Mouse (Mus musculus): ENCODE results near the gene Slc24a5. TPM values are rescaled to one million over a fixed set of nuclear protein-coding genes. Genes with fewer than 3 reads are reported as not detected.
"Not testable (repeated sequence)": the region's sequence is repeated elsewhere in the genome, so short reads cannot be mapped to it uniquely, and the experiment has no call there.

Gene Slc24a5
- polyA plus RNA-seq, 1 experiment from 2014 or later: 5.4 TPM

- Histone ChIP-seq H3K4me2 (no peak overlapping the region), H3K27me3 (no peaks in the 10 kb centered on the region), H3K27ac (no peak overlapping the region), H3K4me3 (replicated peaks) (no peak overlapping the region), H3K4me1 (no peaks in the 10 kb centered on the region), H3K9me3 (no peaks in the 10 kb centered on the region), H3K9ac (no peak overlapping the region), H3K36me3 (replicated peaks) (no peaks in the 10 kb centered on the region)
- no peak for ATAC-seq (ENCODE audit: low FRiP score)
- 54% methylated on average over 4 of the region's 4 CpGs for WGBS
Measured at GRCm38 (mm10) chr2:125062944-125063343, 5.0 kb upstream of the Slc24a5 start.

DNA sequence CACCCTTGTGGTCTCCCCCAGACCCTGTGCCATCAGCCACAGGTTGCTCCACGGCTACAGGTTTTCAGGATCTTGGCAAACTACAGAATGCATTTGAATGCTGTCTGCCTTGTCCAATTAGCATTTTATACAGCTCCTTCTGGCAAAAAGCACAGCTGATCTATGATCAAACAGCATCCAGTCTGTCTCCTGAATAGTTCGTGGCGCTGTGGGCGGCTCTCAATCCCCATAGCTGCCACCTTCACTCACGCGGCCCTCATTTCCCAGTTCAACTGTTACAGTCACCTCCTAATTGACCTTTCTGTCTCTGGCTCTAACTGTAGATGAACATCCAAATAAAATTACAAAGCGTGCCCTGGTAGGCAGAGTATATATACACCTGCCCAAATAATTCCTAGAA is 551 bp upstream of the Slc24a5 start:
- H3K9ac ChIP-seq: no peak overlapping the region
- no peaks in the 10 kb centered on the region for H3K4me1 ChIP-seq
- no peaks in the 10 kb centered on the region for H3K36me3 ChIP-seq (replicated peaks)
- WGBS: 89% methylated on average over 7 of the region's 7 CpGs
- no peak overlapping the region for H3K27ac ChIP-seq
- no peak for ATAC-seq (ENCODE audit: low FRiP score)
- H3K4me2 ChIP-seq: no peak overlapping the region
- no peaks in the 10 kb centered on the region for H3K27me3 ChIP-seq
- H3K9me3 ChIP-seq: no peaks in the 10 kb centered on the region
- no peak overlapping the region for H3K4me3 ChIP-seq (replicated peaks)

- Histone ChIP-seq H3K9ac (no peak overlapping the region), H3K36me3 (replicated peaks) (no peaks in the 10 kb centered on the region), H3K4me1 (no peaks in the 10 kb centered on the region), H3K9me3 (no peaks in the 10 kb centered on the region), H3K4me2 (no peak overlapping the region), H3K4me3 (replicated peaks) (no peak overlapping the region), H3K27me3 (no peaks in the 10 kb centered on the region), H3K27ac (no peak overlapping the region)
- 91% methylated on average over 12 of the region's 12 CpGs for WGBS
- no peak for ATAC-seq (ENCODE audit: low FRiP score)
Measured at GRCm38 (mm10) chr2:125068696-125069095, 772 bp downstream of the Slc24a5 start.

GRCm38 (mm10) chr2:125073056-125073780 is 5.3 kb downstream of the Slc24a5 start:
- no peak for ATAC-seq (ENCODE audit: low FRiP score)
- Histone ChIP-seq H3K4me3 (replicated peaks) (no peak overlapping the region), H3K9me3 (no peaks in the 10 kb centered on the region), H3K27me3 (no peaks in the 10 kb centered on the region), H3K9ac (no peak overlapping the region), H3K4me2 (no peak overlapping the region), H3K27ac (no peak overlapping the region), H3K36me3 (replicated peaks) (no peaks in the 10 kb centered on the region), H3K4me1 (peaks cover 5% of the 10 kb centered on the region)
- WGBS: 85% methylated on average over 3 of the region's 3 CpGs

DNA sequence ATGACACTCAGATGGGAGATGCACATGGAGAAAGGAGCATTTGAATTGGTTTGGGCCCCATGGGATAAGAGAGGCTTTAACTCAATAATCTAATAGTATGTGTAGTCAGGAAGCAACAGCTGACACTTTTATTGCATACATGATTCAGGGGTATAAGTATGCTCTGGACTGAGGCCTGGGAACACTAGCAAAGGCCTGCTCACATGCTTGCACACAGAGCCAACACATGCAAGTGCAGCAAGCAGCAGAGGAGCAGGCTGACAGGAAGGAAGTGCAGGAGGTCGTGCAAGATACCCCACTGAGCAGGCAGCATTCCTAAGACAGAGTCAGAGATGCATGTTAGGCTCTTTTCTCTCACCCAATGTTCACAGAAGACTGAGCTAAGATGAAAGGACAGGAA is 16.0 kb downstream of the Slc24a5 start:
- no peaks in the 10 kb centered on the region for H3K9me3 ChIP-seq
- H3K4me3 ChIP-seq (replicated peaks): no peak overlapping the region
- H3K4me2 ChIP-seq: no peak overlapping the region
- H3K36me3 ChIP-seq (replicated peaks): peaks cover 34% of the 10 kb centered on the region
- H3K27ac ChIP-seq: no peak overlapping the region
- H3K27me3 ChIP-seq: no peaks in the 10 kb centered on the region
- 48% methylated on average over 1 of the region's 1 CpGs for WGBS
- no peaks in the 10 kb centered on the region for H3K4me1 ChIP-seq
- no peak overlapping the region for H3K9ac ChIP-seq
- no peak for ATAC-seq (ENCODE audit: low FRiP score)

DNA sequence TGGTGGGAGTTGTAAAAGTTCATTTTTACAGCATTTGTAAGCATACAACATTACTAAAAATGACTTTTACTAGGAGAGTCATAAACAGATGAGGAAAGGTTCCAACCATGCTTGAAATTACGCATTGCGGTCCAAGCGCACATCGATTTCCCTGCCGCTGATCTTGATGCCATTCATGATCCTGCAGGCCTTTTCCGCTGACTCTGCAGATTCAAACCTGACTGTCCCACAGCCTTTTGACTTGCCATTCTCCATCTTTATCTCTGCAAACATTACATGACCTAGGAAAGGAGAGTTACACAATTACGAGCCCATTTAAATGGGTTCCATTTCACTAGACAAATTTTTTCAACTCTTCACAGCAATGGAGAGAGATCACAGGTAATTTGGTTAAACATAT is 20.8 kb downstream of the Slc24a5 start:
- H3K36me3 ChIP-seq (replicated peaks): peaks cover 41% of the 10 kb centered on the region
- no peaks in the 10 kb centered on the region for H3K9me3 ChIP-seq
- no peaks in the 10 kb centered on the region for H3K27me3 ChIP-seq
- no peak overlapping the region for H3K9ac ChIP-seq
- no peak overlapping the region for H3K27ac ChIP-seq
- H3K4me3 ChIP-seq (replicated peaks): no peak overlapping the region
- no peak overlapping the region for H3K4me2 ChIP-seq
- no peak for ATAC-seq (ENCODE audit: low FRiP score)
- WGBS: 96% methylated on average over 7 of the region's 7 CpGs
- H3K4me1 ChIP-seq: no peaks in the 10 kb centered on the region

DNA sequence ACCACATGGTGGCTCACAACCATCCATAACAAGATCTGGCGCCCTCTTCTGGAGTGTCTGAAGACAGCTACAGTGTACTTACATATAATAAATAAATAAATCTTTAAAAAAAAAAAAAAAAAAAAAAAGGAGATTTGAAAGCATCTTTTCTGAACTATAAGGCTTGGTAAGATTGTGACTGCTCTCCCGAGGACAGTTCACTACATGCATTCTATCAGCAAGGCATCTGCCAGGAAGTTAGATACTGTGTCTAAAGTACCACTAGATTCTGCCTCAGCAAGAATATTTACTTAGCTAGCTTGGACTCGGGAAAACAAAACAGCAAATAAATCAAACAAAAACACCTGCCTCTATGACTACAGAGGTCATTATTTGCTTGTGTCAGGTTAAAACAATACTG is 24.2 kb downstream of the Slc24a5 start:
- H3K4me1 ChIP-seq; H3K4me3 ChIP-seq (replicated peaks); H3K9ac ChIP-seq; ATAC-seq (ENCODE audit: low FRiP score); H3K27ac ChIP-seq; H3K27me3 ChIP-seq; H3K9me3 ChIP-seq; H3K4me2 ChIP-seq: not testable (repeated sequence)
- WGBS: 91% methylated on average over 3 of the region's 3 CpGs
- peaks cover 48% of the 10 kb centered on the region for H3K36me3 ChIP-seq (replicated peaks)

DNA sequence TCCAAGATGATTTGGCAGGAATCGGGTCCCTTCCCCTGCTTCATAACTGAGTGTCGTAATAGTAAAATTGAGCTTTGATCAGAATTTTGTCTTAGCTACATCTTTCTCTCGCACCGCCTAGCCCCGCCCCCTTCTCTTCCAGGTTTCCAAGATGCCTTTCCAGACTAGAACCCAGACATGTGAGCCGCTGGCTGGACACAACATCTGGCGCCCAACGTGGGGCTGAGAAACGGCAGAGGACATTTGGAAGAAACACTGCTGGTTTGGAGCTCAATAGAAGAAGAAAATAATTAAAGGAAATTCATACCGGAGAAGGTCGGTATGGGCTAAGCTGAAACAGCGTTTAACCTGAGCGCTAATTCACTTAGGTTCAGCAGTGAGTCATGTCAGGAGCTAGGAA is 36.6 kb downstream of the Slc24a5 start:
- not testable (repeated sequence) for ATAC-seq (ENCODE audit: low FRiP score); H3K27me3 ChIP-seq; H3K9ac ChIP-seq; H3K9me3 ChIP-seq; H3K4me1 ChIP-seq; H3K27ac ChIP-seq; H3K4me2 ChIP-seq; H3K4me3 ChIP-seq (replicated peaks)
- 96% methylated on average over 13 of the region's 13 CpGs for WGBS
- H3K36me3 ChIP-seq (replicated peaks): peaks cover 66% of the 10 kb centered on the region

DNA sequence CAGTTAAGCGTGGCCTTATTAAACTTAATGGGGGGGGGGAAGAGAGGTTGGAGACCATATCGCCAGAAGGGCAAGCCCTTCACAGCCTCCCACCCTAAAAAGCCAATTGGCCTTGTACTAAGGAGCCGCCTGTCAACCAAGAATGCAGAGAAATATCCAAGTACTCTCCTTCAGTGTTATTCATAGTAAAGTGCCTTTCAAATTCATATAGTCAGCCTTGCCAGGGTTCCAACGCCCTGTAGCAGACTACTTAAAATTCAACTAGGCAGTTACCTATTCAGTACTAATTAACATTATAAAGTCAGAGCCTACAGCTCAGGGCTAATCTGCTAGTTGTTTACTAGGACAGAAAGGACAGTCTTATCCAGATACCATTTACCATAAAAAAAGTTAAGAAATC is 38.6 kb downstream of the Slc24a5 start:
- H3K4me1 ChIP-seq; H3K9me3 ChIP-seq; H3K27me3 ChIP-seq; H3K27ac ChIP-seq; H3K4me3 ChIP-seq (replicated peaks); H3K9ac ChIP-seq; H3K4me2 ChIP-seq; ATAC-seq (ENCODE audit: low FRiP score): not testable (repeated sequence)
- WGBS: 75% methylated on average over 4 of the region's 4 CpGs
- H3K36me3 ChIP-seq (replicated peaks): peaks cover 58% of the 10 kb centered on the region

DNA sequence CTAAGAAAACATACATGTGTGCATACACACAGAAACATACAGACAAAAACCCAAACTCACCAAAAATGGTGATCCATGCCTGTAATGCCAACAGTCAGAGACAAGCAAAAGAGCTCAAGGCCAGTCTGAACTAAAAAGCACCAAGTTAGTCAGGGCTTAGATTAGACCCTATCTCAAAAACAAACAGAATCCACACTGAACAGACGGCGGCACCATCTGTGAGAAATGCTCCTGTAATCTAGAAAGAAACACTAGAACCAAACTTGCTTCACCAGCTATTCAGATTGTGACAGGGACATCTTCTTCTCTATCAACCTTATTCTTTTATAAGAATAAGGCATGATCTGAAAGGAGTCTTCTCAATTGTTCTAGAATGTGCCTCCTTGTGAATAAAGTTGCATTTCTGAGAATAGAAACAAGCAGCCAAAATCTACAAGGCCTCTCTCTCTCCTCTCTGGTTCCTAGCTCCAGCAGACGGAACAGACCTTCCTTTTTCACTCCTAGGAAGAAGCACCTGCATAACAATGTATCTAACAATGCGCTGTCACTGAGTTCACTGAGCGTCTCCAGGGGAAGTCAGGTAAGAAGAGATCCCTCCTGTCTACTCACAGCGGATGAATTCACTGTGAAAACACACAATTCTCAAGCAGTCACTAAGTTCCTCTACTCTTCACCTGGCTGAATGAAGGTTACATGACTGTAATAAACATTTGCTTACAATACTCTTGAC is 51.6 kb downstream of the Slc24a5 start:
- Histone ChIP-seq H3K4me3 (replicated peaks) (no peak overlapping the region), H3K27me3 (no peaks in the 10 kb centered on the region), H3K9ac (no peak overlapping the region), H3K27ac (no peak overlapping the region), H3K9me3 (no peaks in the 10 kb centered on the region), H3K4me1 (peaks cover 28% of the 10 kb centered on the region), H3K36me3 (replicated peaks) (peaks cover 15% of the 10 kb centered on the region), H3K4me2 (no peak overlapping the region)
- 74% methylated on average over 6 of the region's 6 CpGs for WGBS
- ATAC-seq (ENCODE audit: low FRiP score): no peak

DNA sequence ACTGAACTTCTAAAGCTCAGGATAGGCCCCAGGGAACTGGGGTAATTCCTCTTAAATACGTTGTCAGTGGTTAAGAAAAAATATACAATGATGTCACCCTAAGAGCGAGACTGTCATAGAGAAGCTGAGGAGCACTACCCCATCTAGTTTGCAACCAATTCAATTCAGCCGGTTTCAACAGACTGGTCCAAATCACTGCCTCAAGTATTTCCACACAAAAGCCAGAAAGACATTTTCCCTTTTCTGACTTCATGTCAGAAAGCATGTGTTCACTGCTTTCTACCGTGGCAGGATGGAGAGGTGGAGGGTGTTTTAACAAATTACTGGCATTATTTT is 54.3 kb downstream of the Slc24a5 start:
- Histone ChIP-seq H3K27me3 (no peaks in the 10 kb centered on the region), H3K4me2 (peak overlapping the region; percentile 56), H3K4me3 (replicated peaks) (peak overlapping the region; percentile 90), H3K9ac (peak overlapping the region; percentile 99), H3K27ac (peak overlapping the region; percentile 95; the same call in 1 of the 2 replicates), H3K36me3 (replicated peaks) (no peaks in the 10 kb centered on the region), H3K4me1 (peaks cover 28% of the 10 kb centered on the region), H3K9me3 (no peaks in the 10 kb centered on the region)
- peak; percentile 33; the same call in 1 of the 2 replicates for ATAC-seq (ENCODE audit: low FRiP score)
- WGBS: 5% methylated on average over 4 of the region's 4 CpGs

DNA sequence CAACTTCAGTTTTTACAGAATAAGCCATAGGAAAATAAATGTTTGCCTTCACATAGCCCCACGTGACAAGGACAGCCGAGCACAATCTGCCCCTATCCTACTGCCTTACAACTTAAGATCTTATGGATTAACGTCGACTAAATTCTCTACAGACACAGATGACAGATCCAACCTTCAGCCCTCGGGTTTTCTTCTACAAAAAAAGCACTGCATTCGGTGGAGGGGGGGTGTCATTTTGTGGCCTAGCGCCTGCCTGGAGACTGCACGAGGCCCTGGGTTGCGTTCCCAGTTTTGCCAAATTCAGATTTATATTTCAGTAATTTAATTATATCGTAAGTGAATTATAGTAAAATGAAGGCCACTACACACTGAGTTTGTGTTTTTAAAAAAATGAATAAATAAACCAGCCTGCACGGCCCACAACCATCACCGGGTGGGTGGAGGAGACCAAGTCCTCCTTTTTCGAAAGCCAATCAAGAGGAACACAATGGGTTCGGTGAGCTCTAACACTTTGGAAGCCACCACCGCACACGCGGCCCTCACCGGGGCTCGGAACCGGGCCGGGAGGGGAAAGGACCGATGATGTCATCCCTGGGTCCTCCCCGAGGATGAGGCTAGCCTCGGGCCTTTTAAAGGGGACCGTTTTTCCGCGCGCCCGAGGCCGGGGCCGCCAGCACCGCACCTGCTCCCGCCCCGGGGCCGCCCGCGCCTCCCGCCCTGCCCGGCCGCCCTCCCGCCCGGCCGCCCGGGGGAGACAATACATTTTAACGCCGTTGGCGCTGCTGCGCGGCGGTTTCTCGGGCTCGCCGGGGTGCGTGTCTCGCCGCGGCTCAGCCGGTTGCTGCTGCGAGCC is 54.9 kb downstream of the Slc24a5 start:
- Histone ChIP-seq H3K4me2 (peak overlapping the region; percentile 56), H3K27me3 (no peaks in the 10 kb centered on the region), H3K4me3 (replicated peaks) (peak overlapping the region; percentile 90), H3K27ac (peak overlapping the region; percentile 95), H3K9ac (peak overlapping the region; percentile 99), H3K9me3 (no peaks in the 10 kb centered on the region), H3K36me3 (replicated peaks) (no peaks in the 10 kb centered on the region), H3K4me1 (peaks cover 28% of the 10 kb centered on the region)
- ATAC-seq (ENCODE audit: low FRiP score): peak; percentile 82
- WGBS: under 1% methylated on average over 55 of the region's 59 CpGs

Measured in forebrain, embryonic 12.5 days (tissue).